Mouse (Mus musculus) ES-E14 (cell line): Measurements from ENCODE around the gene Agap1. TPM values are rescaled to one million over a fixed set of nuclear protein-coding genes. Genes with fewer than 3 reads are reported as not detected.

ENCODE experiments used
- DNase-seq: peaks from one replicate; pipeline ENCODE4 v3.0.0-alpha.2; 2013; ENCODE audit warnings: low read depth, low spot score
- H3K27ac ChIP-seq: 2 replicates; pipeline ENCODE4 v1.5.1; 2012; ENCODE audit warnings: low read depth, mild to moderate bottlenecking, low read length, moderate library complexity, mixed read lengths; ENCODE audit not compliant: poor library complexity, insufficient read depth, severe bottlenecking
- H3K36me3 ChIP-seq: 2 replicates; pipeline ENCODE4 v1.6.1; 2012; ENCODE audit warnings: mild to moderate bottlenecking, low read length, moderate library complexity, mixed read lengths; ENCODE audit not compliant: control insufficient read depth, poor library complexity, insufficient read depth, severe bottlenecking
- H3K4me1 ChIP-seq, 2 experiments: fragments of 150-350 bp in 1 of 2; sonication (generic) in 1 of 2; 2 replicates each; pipeline ENCODE4 v1.6.1; 2012; ENCODE audit warnings: low read length in 2 of 2, mild to moderate bottlenecking in 1 of 2, mixed read lengths in 1 of 2; ENCODE audit not compliant: control insufficient read depth in 2 of 2, insufficient read depth in 2 of 2, poor library complexity in 1 of 2
- H3K4me3 ChIP-seq, 2 experiments: fragments of 150-350 bp in 1 of 2; sonication (generic) in 1 of 2; 2 replicates each; pipeline ENCODE4 v1.5.1; 2012; ENCODE audit warnings: low read length in 2 of 2, low read depth in 1 of 2, mild to moderate bottlenecking in 1 of 2, mixed read lengths in 1 of 2; ENCODE audit not compliant: insufficient read depth in 1 of 2, poor library complexity in 1 of 2, severe bottlenecking in 1 of 2
- H3K9ac ChIP-seq: 2 replicates; pipeline ENCODE4 v1.6.1; 2012; ENCODE audit warnings: low read depth, mild to moderate bottlenecking, low read length, mixed read lengths; ENCODE audit not compliant: poor library complexity, insufficient read depth, severe bottlenecking
- H3K9me3 ChIP-seq: fragments of 150-350 bp; sonication (generic); 2 replicates; pipeline ENCODE4 v1.6.1; 2012; ENCODE audit warnings: low read depth, mild to moderate bottlenecking, low read length; ENCODE audit not compliant: control insufficient read depth, insufficient read depth
- CHD2 ChIP-seq: IDR thresholded peaks from 2 replicates; pipeline ENCODE4 v1.6.1; 2014; ENCODE audit warnings: mild to moderate bottlenecking, low read depth, low read length, inconsistent platforms
- HCFC1 ChIP-seq: IDR thresholded peaks from 2 replicates; pipeline ENCODE4 v1.6.1; 2012; ENCODE audit warnings: low read length, inconsistent platforms, borderline replicate concordance; ENCODE audit not compliant: insufficient read depth
- MAFK ChIP-seq: IDR thresholded peaks from 2 replicates; pipeline ENCODE4 v1.6.1; 2014; ENCODE audit warnings: mild to moderate bottlenecking, low read depth, low read length, inconsistent platforms; ENCODE audit not compliant: insufficient read depth
- ZC3H11A ChIP-seq: IDR thresholded peaks from 2 replicates; pipeline ENCODE4 v1.6.1; 2012; ENCODE audit warnings: low read depth, mild to moderate bottlenecking, inconsistent platforms, low read length, borderline replicate concordance
- ZNF384 ChIP-seq: IDR thresholded peaks from 2 replicates; pipeline ENCODE4 v1.6.1; 2012; ENCODE audit warnings: low read depth, low read length, inconsistent platforms
- in situ Hi-C, 2 experiments: fragments of 600-800 bp; cut with MboI; formaldehyde crosslinking; loops; one replicate each; pipeline ENCODE4 v1.15.1; 2025; ENCODE audit warnings: low sequenced_read_pairs in 2 of 2, inconsistent platforms in 1 of 2; ENCODE audit not compliant: unreplicated experiment in 2 of 2
- total RNA-seq: library from RNA; depleted of rRNA; stranded (reverse); fragments of 300-350 nt; gene quantifications from 2 replicates; pipeline ENCODE4 v1.2.3, GENCODE M21; 2012

Gene Agap1
- total RNA-seq, 1 experiment, result 19.8 TPM

DNA sequence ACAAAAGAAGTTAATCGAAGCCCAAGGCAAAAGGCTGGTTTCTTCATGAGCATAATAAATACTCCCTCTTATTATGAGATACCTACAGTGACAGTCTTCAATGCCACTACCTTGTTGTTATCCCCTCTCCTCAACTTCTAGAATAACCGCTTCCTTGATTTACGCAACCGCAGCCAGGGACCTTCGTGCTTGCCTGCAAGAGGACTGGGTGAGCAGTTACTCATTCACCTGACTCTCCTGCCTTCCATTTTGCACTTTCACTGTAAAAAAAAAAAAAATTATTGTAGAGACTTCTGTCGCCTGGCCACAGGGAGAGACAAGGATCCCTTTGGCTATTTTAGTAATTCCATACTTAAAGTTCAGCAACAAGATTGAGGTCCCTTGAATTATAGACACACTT lies 478.4 kb downstream of the Agap1 start:
- Histone ChIP-seq H3K4me1 (peaks cover 2 to 14% of the 10 kb centered on the region in 2 experiments), H3K9me3 (no peaks in the 10 kb centered on the region), H3K4me3 (no peak overlapping the region), H3K36me3 (peaks cover 12% of the 10 kb centered on the region), H3K9ac (no peak overlapping the region), H3K27ac (no peak overlapping the region)
- in situ Hi-C loops, result loop anchor here in 1 of 2 experiments (25.0 kb wide), 1 partner anchor 171 kb away; no protein-coding TSS in a partner anchor
- TF ChIP-seq HCFC1, result no peak
- TF ChIP-seq ZC3H11A, result no peak
- no peak for TF ChIP-seq MAFK
- no peak for TF ChIP-seq ZNF384
- no peak for TF ChIP-seq CHD2
- DNase-seq, result no peak

DNA sequence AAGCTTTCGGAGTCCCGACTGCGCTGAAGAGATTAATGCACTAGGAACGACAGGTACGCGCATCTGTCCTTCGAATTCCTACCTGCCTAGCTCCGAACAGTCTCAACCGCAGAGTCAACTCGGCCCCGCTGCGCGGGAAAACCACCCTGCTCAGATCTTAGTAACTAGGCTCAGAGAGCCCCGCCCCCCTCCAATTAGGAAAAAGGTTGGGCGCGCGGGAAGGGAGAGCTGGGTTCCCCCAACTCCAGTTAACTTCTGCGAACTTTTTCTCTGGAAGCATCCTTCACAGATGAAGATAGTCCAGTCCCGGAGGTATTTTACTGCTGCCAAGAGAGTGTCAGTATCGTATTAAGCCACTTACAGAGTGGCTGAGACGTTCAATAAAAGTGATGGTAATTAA lies 479.2 kb downstream of the Agap1 start:
- Histone ChIP-seq H3K4me1 (peaks cover 2 to 14% of the 10 kb centered on the region in 2 experiments), H3K4me3 (no peak overlapping the region), H3K27ac (no peak overlapping the region), H3K9me3 (no peaks in the 10 kb centered on the region), H3K9ac (no peak overlapping the region), H3K36me3 (peaks cover 5% of the 10 kb centered on the region)
- TF ChIP-seq ZC3H11A (no peak), ZNF384 (no peak), HCFC1 (no peak), CHD2 (no peak)
- DNase-seq, result no peak
- in situ Hi-C loops, result loop anchor here in 1 of 2 experiments (25.0 kb wide), 1 partner anchor 171 kb away; no protein-coding TSS in a partner anchor

DNA sequence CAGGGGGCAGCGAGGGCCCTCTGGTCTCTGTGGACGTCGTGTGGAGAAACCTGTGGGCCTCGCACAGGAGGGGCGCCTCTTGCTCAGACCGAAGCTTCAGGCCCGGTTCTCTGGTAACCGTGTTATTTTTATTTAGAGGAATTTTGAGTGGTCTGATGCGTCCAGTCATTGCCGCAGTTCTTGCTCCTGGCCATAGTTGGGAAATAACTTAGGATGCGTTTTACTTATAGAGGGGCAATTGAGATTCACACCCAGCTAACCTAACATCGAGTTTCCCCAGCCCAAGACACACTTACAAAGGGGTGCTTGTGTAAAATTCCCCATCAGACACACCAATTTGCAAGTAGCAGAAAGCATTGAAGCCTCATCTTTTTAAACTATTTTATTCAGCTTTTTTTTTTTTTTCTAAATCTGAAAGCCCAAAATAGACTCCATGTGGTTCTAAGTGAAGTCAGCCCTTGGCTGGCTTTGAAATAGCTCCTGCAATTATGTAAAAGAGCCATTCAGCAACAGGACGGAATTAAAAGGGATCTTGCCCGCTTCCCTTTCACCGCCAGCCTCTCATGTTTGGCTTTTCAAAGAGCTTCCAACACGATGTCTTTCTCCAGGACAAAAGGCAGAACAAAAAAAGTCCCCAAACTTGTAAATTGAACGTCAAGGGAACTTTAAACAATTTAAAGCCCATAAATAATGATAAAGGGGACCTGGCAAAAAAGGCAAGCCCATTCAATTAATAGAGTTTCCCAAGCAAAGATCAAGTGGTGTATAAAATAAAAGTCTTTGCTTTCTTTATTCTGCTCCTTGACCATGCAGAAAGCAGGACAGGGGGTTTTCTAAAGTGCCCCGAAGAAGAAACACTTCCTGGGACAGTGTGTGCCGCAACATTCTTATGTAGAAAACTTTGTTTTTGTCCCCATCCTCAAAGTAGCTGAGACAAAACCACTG lies 480.0 kb downstream of the Agap1 start:
- Histone ChIP-seq H3K4me3 (no peak overlapping the region), H3K4me1 (peaks cover 2 to 9% of the 10 kb centered on the region in 2 experiments), H3K27ac (no peak overlapping the region), H3K9ac (no peak overlapping the region), H3K9me3 (no peaks in the 10 kb centered on the region), H3K36me3 (peaks cover 2% of the 10 kb centered on the region; the same call in 1 of the 2 replicates)
- no peak for DNase-seq
- in situ Hi-C loops, result loop anchor here in 1 of 2 experiments (25.0 kb wide), 1 partner anchor 172 kb away; no protein-coding TSS in a partner anchor
- TF ChIP-seq HCFC1, result no peak
- TF ChIP-seq CHD2, result no peak
- TF ChIP-seq ZC3H11A, result no peak
- TF ChIP-seq ZNF384, result no peak
- TF ChIP-seq MAFK, result no peak

DNA sequence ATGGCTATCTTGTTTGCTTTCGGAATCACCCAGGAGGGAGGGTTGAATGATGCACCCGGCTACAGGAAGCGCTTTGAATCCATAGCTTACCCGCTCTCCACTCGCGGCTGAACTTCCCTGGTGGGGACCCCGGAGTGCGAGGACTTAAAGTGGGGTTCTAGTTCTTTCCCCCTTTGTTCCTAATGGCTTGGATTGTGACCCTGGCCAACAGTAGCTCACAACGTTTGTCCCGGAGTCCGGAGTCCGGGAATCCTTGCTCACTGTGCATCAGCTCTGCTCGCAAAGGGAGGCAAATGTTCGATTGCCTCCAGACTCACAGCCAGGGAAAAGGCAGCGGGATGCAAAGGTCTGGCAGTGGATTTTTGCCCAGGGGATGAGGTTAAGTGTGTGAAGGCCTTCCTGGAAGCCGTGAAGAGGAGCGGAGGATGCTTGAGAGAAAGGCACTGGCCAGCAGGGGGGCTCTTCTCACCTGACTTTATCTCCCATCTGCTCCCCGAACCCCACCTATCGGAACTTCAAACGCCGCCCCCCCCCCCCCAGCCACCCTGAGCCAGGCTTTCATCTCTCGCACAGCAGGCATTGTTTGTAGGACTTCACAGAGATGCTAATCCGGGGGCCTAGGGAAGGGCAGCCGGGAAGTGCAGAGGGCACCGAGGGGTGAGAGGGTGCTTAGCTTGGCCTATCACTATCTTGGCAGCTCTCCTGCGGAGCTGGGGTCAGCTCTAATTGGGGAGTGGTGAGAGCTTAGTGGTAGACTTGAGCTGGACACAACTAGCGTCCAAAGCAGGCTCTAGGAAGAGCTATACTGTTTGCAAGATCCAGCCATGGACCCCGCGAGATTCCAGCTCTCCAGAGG lies 481.1 kb downstream of the Agap1 start:
- H3K4me1 ChIP-seq, result peaks cover 2 to 11% of the 10 kb centered on the region in 2 experiments
- H3K36me3 ChIP-seq, result peaks cover 2% of the 10 kb centered on the region; the same call in 1 of the 2 replicates
- TF ChIP-seq ZNF384 (no peak), MAFK (no peak), ZC3H11A (no peak), HCFC1 (no peak), CHD2 (no peak)
- no peak overlapping the region for H3K27ac ChIP-seq
- H3K4me3 ChIP-seq, result no peak overlapping the region; a peak in 1 of 4 replicates
- DNase-seq, result no peak
- in situ Hi-C loops, result loop anchor here in 1 of 2 experiments (25.0 kb wide), 1 partner anchor 173 kb away; no protein-coding TSS in a partner anchor
- H3K9ac ChIP-seq, result no peak overlapping the region
- H3K9me3 ChIP-seq, result no peaks in the 10 kb centered on the region
